Mouse (Mus musculus): ENCODE results near the gene Atp5h. TPM values are rescaled to one million over a fixed set of nuclear protein-coding genes. Genes with fewer than 3 reads are reported as not detected.

The Atp5h gene
- polyA plus RNA-seq, 1 experiment, result 530 TPM

GRCm38 (mm10) chr11:115405723-115406122 is 14.0 kb downstream of the Atp5h start:
- peaks cover 25% of the 10 kb centered on the region for H3K79me2 ChIP-seq (ENCODE audit: control insufficient read depth, insufficient read depth)
- peaks cover 23% of the 10 kb centered on the region for H3K36me3 ChIP-seq (ENCODE audit: control insufficient read depth, insufficient read depth)
- H3K27me3 ChIP-seq (ENCODE audit: control insufficient read depth, insufficient read depth, insufficient read length), result no peaks in the 10 kb centered on the region

DNA sequence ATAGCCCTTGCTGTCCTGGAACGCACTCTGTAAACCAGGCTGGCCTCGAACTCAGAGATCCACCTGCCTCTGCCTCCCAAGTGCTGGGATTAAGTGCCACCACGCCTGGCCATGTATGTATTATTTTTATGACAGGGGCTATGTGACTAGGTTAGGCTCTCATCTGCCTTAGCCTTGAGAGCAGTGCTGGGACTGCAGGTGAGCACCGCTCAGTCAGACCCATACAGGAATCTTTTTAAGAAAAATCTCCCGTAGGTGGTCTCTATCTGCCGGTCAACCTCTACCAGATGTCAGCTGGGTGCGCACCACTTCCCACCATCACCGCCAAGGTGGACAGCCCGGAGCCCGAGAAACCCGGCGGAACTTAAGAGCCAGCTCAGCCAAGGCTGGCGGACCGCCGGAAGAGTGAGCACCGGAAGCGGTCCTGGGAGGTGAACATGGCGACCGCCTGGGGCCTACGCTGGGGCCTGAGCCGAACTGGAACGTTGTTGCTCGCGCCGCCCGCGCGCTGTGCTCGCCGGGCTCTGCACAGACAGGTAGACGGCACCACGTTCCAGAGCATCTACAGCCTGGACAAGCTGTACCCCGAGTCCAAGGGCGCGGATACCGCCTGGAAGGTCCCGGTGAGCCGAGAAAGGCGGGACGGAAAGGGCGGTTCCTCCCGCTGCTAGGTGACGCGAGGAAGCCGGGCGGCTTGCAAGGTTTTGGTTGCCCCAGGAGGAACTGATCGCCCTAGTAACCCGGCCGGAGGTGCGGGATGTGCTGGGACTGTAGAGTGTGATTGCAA is 16.2 kb downstream of the Atp5h start, which contains the start of gene Mrpl58:
Gene Mrpl58, plus strand, starts transcription at position 415 of the 787 bp plus-strand sequence.
- Histone ChIP-seq H3K27me3 (ENCODE audit: control insufficient read depth, insufficient read depth, insufficient read length) (no peaks in the 10 kb centered on the region), H3ac (ENCODE audit: control insufficient read depth, insufficient read length, low read depth) (peak within 1 kb of the TSS; percentile 93), H3K36me3 (ENCODE audit: control insufficient read depth, insufficient read depth) (peaks cover 3% of the 10 kb centered on the region), H3K79me3 (ENCODE audit: low read depth) (peaks cover 14% of the 10 kb centered on the region), H3K79me2 (ENCODE audit: control insufficient read depth, insufficient read depth) (peaks cover 25% of the 10 kb centered on the region), H3K4me3 (ENCODE audit: insufficient read depth, poor library complexity, severe bottlenecking) (peak within 1 kb of the TSS; percentile 64)
- TF ChIP-seq MAX (IDR thresholded peaks at IDR 0.05), result peak; percentile 59
- TF ChIP-seq MYOG (IDR thresholded peaks at IDR 0.05; ENCODE audit: control insufficient read depth, extremely low read depth, insufficient read length), result no peak
- no peak for TF ChIP-seq CEBPB (IDR thresholded peaks at IDR 0.05; ENCODE audit: low read depth)

More at GRCm38 (mm10) chr11:115405723-115406122, 14.0 kb downstream of the Atp5h start:
- Histone ChIP-seq H3K79me3 (ENCODE audit: low read depth) (peaks cover 14% of the 10 kb centered on the region), H3ac (ENCODE audit: control insufficient read depth, insufficient read length, low read depth) (no peak overlapping the region), H3K4me3 (ENCODE audit: insufficient read depth, poor library complexity, severe bottlenecking) (no peak overlapping the region)
- TF ChIP-seq USF1 (IDR thresholded peaks at IDR 0.05; ENCODE audit: low read depth) (no peak), MYOD1 (IDR thresholded peaks at IDR 0.05; ENCODE audit: control insufficient read depth, insufficient read length, low read depth) (no peak), MAX (IDR thresholded peaks at IDR 0.05) (no peak), FOSL1 (IDR thresholded peaks at IDR 0.05; ENCODE audit: insufficient read depth, low read length, poor library complexity, severe bottlenecking) (no peak), MYOG (IDR thresholded peaks at IDR 0.05; ENCODE audit: control insufficient read depth, extremely low read depth, insufficient read length) (no peak), CEBPB (IDR thresholded peaks at IDR 0.05; ENCODE audit: low read depth) (no peak), CTCF (IDR thresholded peaks at IDR 0.05; ENCODE audit: control insufficient read depth, insufficient read depth, insufficient read length) (no peak)

DNA sequence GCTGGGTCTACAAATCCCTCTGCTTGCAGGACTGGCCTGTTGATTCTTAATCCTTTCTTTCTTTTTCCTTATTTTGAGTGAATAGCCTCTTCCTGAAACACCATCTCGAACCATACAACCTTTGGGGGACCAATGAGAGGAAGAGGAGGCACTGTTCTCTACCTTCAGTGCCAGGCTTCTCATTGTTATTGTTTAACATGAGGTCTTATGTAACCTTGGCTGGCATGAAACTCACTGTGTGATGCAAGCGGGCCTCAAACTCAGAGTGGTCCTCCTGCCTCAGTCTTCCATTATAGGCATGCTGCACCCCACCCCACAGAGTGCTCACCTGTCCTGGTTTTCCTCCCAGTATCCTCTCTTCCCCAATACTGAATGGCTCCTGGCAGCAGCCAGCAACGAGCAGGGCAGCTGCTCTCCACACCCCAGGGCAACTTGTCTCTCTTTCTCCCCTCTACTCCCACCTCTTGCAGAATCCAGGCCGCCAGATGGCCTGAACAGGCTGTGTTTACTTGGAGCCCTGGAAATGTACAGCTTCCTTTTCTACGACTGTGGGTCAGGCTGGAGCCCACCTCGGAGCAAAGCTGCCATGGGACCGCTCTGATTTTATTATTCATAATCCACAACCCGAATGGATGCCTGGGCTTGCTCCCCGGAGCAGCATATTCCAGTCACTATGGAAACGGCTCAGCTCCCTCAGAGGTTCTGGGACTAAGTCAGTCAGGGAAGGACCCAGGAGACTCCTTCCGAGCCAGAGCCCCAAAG is 19.0 kb downstream of the Atp5h start:
- no peak overlapping the region for H3ac ChIP-seq (ENCODE audit: control insufficient read depth, insufficient read length, low read depth)
- H3K4me3 ChIP-seq (ENCODE audit: insufficient read depth, poor library complexity, severe bottlenecking), result no peak overlapping the region
- H3K79me2 ChIP-seq (ENCODE audit: control insufficient read depth, insufficient read depth), result peaks cover 21% of the 10 kb centered on the region
- peaks cover 10% of the 10 kb centered on the region for H3K79me3 ChIP-seq (ENCODE audit: low read depth)
- H3K36me3 ChIP-seq (ENCODE audit: control insufficient read depth, insufficient read depth), result no peaks in the 10 kb centered on the region
- no peaks in the 10 kb centered on the region for H3K27me3 ChIP-seq (ENCODE audit: control insufficient read depth, insufficient read depth, insufficient read length)
- TF ChIP-seq USF1 (IDR thresholded peaks at IDR 0.05; ENCODE audit: low read depth), result no peak
- no peak for TF ChIP-seq MAX (IDR thresholded peaks at IDR 0.05)
- TF ChIP-seq CEBPB (IDR thresholded peaks at IDR 0.05; ENCODE audit: low read depth), result no peak
- no peak for TF ChIP-seq FOSL1 (IDR thresholded peaks at IDR 0.05; ENCODE audit: insufficient read depth, low read length, poor library complexity, severe bottlenecking)
- TF ChIP-seq MYOG (IDR thresholded peaks at IDR 0.05; ENCODE audit: control insufficient read depth, extremely low read depth, insufficient read length), result no peak
- TF ChIP-seq CTCF (IDR thresholded peaks at IDR 0.05; ENCODE audit: control insufficient read depth, insufficient read depth, insufficient read length), result no peak
- TF ChIP-seq MYOD1 (IDR thresholded peaks at IDR 0.05; ENCODE audit: control insufficient read depth, insufficient read length, low read depth), result no peak

DNA sequence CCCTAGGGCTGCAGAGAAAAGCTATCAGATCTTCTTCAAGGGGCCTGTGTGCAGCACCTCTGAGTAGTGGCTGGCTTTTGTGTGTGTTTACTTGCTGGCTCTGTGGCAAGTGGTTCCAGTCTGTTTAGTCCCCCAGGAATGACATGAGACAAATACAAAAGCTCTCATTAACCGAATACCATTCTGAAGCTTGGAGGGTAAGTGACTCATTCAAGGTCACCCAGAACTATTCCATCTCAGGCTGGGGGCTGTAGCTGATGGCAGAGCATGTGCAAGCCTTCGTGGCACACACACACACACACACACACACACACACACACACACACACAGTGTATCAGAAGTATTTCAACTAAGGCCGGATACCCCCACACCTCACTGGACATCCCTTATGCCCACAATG is 19.6 kb downstream of the Atp5h start:
- Histone ChIP-seq H3K36me3 (ENCODE audit: control insufficient read depth, insufficient read depth) (peaks cover 3% of the 10 kb centered on the region), H3K27me3 (ENCODE audit: control insufficient read depth, insufficient read depth, insufficient read length) (no peaks in the 10 kb centered on the region), H3K79me3 (ENCODE audit: low read depth) (peaks cover 7% of the 10 kb centered on the region), H3K79me2 (ENCODE audit: control insufficient read depth, insufficient read depth) (peaks cover 14% of the 10 kb centered on the region), H3K4me3 (ENCODE audit: insufficient read depth, poor library complexity, severe bottlenecking) (no peak overlapping the region), H3ac (ENCODE audit: control insufficient read depth, insufficient read length, low read depth) (no peak overlapping the region)
- TF ChIP-seq USF1 (IDR thresholded peaks at IDR 0.05; ENCODE audit: low read depth) (no peak), MYOG (IDR thresholded peaks at IDR 0.05; ENCODE audit: control insufficient read depth, extremely low read depth, insufficient read length) (no peak), FOSL1 (IDR thresholded peaks at IDR 0.05; ENCODE audit: insufficient read depth, low read length, poor library complexity, severe bottlenecking) (no peak), CTCF (IDR thresholded peaks at IDR 0.05; ENCODE audit: control insufficient read depth, insufficient read depth, insufficient read length) (no peak), CEBPB (IDR thresholded peaks at IDR 0.05; ENCODE audit: low read depth) (no peak), MAX (IDR thresholded peaks at IDR 0.05) (no peak), MYOD1 (IDR thresholded peaks at IDR 0.05; ENCODE audit: control insufficient read depth, insufficient read length, low read depth) (no peak)

DNA sequence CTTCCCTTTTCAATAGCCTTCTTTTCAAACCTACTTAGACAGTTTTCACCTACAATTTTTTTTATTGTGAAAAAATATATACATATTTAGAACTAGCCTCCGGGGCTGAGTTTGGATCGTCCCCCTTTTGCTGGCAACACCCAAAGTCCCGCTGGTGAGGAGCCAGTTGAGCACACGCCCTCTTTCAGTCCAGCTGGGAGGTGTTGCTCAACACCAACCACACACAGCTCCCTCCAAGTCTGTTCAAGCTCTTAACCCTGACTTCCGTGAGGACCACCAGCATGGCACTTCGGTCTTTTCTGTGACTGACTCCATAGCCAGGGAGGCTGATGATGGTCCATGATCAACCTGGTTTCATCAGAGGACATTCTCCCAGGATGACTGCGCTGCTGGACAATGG is 21.7 kb downstream of the Atp5h start:
- no peaks in the 10 kb centered on the region for H3K27me3 ChIP-seq (ENCODE audit: control insufficient read depth, insufficient read depth, insufficient read length)
- peaks cover 21% of the 10 kb centered on the region for H3K36me3 ChIP-seq (ENCODE audit: control insufficient read depth, insufficient read depth)
- H3K79me2 ChIP-seq (ENCODE audit: control insufficient read depth, insufficient read depth), result no peaks in the 10 kb centered on the region
- H3ac ChIP-seq (ENCODE audit: control insufficient read depth, insufficient read length, low read depth), result no peak overlapping the region
- TF ChIP-seq CEBPB (IDR thresholded peaks at IDR 0.05; ENCODE audit: low read depth), result peak; percentile 41
- TF ChIP-seq FOSL1 (IDR thresholded peaks at IDR 0.05; ENCODE audit: insufficient read depth, low read length, poor library complexity, severe bottlenecking), result no peak
- no peaks in the 10 kb centered on the region for H3K79me3 ChIP-seq (ENCODE audit: low read depth)
- H3K4me3 ChIP-seq (ENCODE audit: insufficient read depth, poor library complexity, severe bottlenecking), result no peak overlapping the region
